Mouse (Mus musculus): Measurements from ENCODE around the gene Fbxw8. TPM values are rescaled to one million over a fixed set of nuclear protein-coding genes. Genes with fewer than 3 reads are reported as not detected.

The Fbxw8 gene
- polyA plus RNA-seq, 1 experiment, result 19.6 TPM

- peaks cover 3% of the 10 kb centered on the region; the same call in 1 of the 2 replicates for H3K36me3 ChIP-seq (ENCODE audit: control insufficient read depth, insufficient read depth, low read length)
Observed at GRCm38 (mm10) chr5:118143211-118144026, 11.8 kb downstream of the Fbxw8 start.

GRCm38 (mm10) chr5:118142471-118142870 lies 12.8 kb downstream of the Fbxw8 start:
- peaks cover 7% of the 10 kb centered on the region; the same call in 1 of the 2 replicates for H3K4me1 ChIP-seq (ENCODE audit: control insufficient read depth, insufficient read depth, low read length)
- H3K27ac ChIP-seq (ENCODE audit: control insufficient read depth, insufficient read depth, low read depth, low read length), result no peak overlapping the region
- peaks cover 3% of the 10 kb centered on the region; the same call in 1 of the 2 replicates for H3K36me3 ChIP-seq (ENCODE audit: control insufficient read depth, insufficient read depth, low read length)
- H3K4me3 ChIP-seq (ENCODE audit: control insufficient read depth, low read depth, low read length), result no peak overlapping the region
- TF ChIP-seq POLR2A (IDR thresholded peaks at IDR 0.05; ENCODE audit: control insufficient read depth, low read depth, low read length) (no peak), CTCF (IDR thresholded peaks at IDR 0.05; ENCODE audit: control insufficient read depth, insufficient read depth, insufficient replicate concordance, low read depth, low read length) (no peak)
- no peaks in the 10 kb centered on the region for H3K27me3 ChIP-seq (ENCODE audit: control insufficient read depth, insufficient read depth, low read length)

More at GRCm38 (mm10) chr5:118143211-118144026, 11.8 kb downstream of the Fbxw8 start:
- H3K4me1 ChIP-seq (ENCODE audit: control insufficient read depth, insufficient read depth, low read length), result peaks cover 7% of the 10 kb centered on the region; the same call in 1 of the 2 replicates
- no peaks in the 10 kb centered on the region for H3K27me3 ChIP-seq (ENCODE audit: control insufficient read depth, insufficient read depth, low read length)
- H3K4me3 ChIP-seq (ENCODE audit: control insufficient read depth, low read depth, low read length), result no peak overlapping the region
- TF ChIP-seq POLR2A (IDR thresholded peaks at IDR 0.05; ENCODE audit: control insufficient read depth, low read depth, low read length) (no peak), CTCF (IDR thresholded peaks at IDR 0.05; ENCODE audit: control insufficient read depth, insufficient read depth, insufficient replicate concordance, low read depth, low read length) (no peak)
- H3K27ac ChIP-seq (ENCODE audit: control insufficient read depth, insufficient read depth, low read depth, low read length), result peak overlapping the region; percentile 51

GRCm38 (mm10) chr5:118139630-118140029 lies 15.6 kb downstream of the Fbxw8 start:
- Histone ChIP-seq H3K4me3 (ENCODE audit: control insufficient read depth, low read depth, low read length) (no peak overlapping the region), H3K4me1 (ENCODE audit: control insufficient read depth, insufficient read depth, low read length) (peaks cover 4% of the 10 kb centered on the region; the same call in 1 of the 2 replicates), H3K36me3 (ENCODE audit: control insufficient read depth, insufficient read depth, low read length) (peaks cover 3% of the 10 kb centered on the region; the same call in 1 of the 2 replicates), H3K27ac (ENCODE audit: control insufficient read depth, insufficient read depth, low read depth, low read length) (no peak overlapping the region), H3K27me3 (ENCODE audit: control insufficient read depth, insufficient read depth, low read length) (no peaks in the 10 kb centered on the region)
- no peak for TF ChIP-seq CTCF (IDR thresholded peaks at IDR 0.05; ENCODE audit: control insufficient read depth, insufficient read depth, insufficient replicate concordance, low read depth, low read length)
- TF ChIP-seq POLR2A (IDR thresholded peaks at IDR 0.05; ENCODE audit: control insufficient read depth, low read depth, low read length), result no peak

- Histone ChIP-seq H3K36me3 (ENCODE audit: control insufficient read depth, insufficient read depth, low read length) (no peaks in the 10 kb centered on the region), H3K4me1 (ENCODE audit: control insufficient read depth, insufficient read depth, low read length) (no peaks in the 10 kb centered on the region; the same call in 1 of the 2 replicates), H3K27ac (ENCODE audit: control insufficient read depth, insufficient read depth, low read depth, low read length) (no peak overlapping the region), H3K27me3 (ENCODE audit: control insufficient read depth, insufficient read depth, low read length) (no peaks in the 10 kb centered on the region), H3K4me3 (ENCODE audit: control insufficient read depth, low read depth, low read length) (no peak overlapping the region)
- no peak for TF ChIP-seq POLR2A (IDR thresholded peaks at IDR 0.05; ENCODE audit: control insufficient read depth, low read depth, low read length)
- no peak for TF ChIP-seq CTCF (IDR thresholded peaks at IDR 0.05; ENCODE audit: control insufficient read depth, insufficient read depth, insufficient replicate concordance, low read depth, low read length)
Observed at GRCm38 (mm10) chr5:118136391-118136790, 18.9 kb downstream of the Fbxw8 start.

GRCm38 (mm10) chr5:118128651-118129050 lies 26.6 kb downstream of the Fbxw8 start:
- TF ChIP-seq POLR2A (IDR thresholded peaks at IDR 0.05; ENCODE audit: control insufficient read depth, low read depth, low read length), result no peak
- no peak for TF ChIP-seq CTCF (IDR thresholded peaks at IDR 0.05; ENCODE audit: control insufficient read depth, insufficient read depth, insufficient replicate concordance, low read depth, low read length)
- H3K4me1 ChIP-seq (ENCODE audit: control insufficient read depth, insufficient read depth, low read length), result no peaks in the 10 kb centered on the region
- H3K27ac ChIP-seq (ENCODE audit: control insufficient read depth, insufficient read depth, low read depth, low read length), result no peak overlapping the region
- H3K4me3 ChIP-seq (ENCODE audit: control insufficient read depth, low read depth, low read length), result no peak overlapping the region
- H3K36me3 ChIP-seq (ENCODE audit: control insufficient read depth, insufficient read depth, low read length), result no peaks in the 10 kb centered on the region; the same call in 1 of the 2 replicates
- no peaks in the 10 kb centered on the region for H3K27me3 ChIP-seq (ENCODE audit: control insufficient read depth, insufficient read depth, low read length)

- TF ChIP-seq POLR2A (IDR thresholded peaks at IDR 0.05; ENCODE audit: control insufficient read depth, low read depth, low read length), result no peak
- Histone ChIP-seq H3K27ac (ENCODE audit: control insufficient read depth, insufficient read depth, low read depth, low read length) (no peak overlapping the region), H3K36me3 (ENCODE audit: control insufficient read depth, insufficient read depth, low read length) (no peaks in the 10 kb centered on the region; the same call in 1 of the 2 replicates), H3K27me3 (ENCODE audit: control insufficient read depth, insufficient read depth, low read length) (no peaks in the 10 kb centered on the region), H3K4me3 (ENCODE audit: control insufficient read depth, low read depth, low read length) (no peak overlapping the region), H3K4me1 (ENCODE audit: control insufficient read depth, insufficient read depth, low read length) (no peaks in the 10 kb centered on the region)
Observed at GRCm38 (mm10) chr5:118128208-118128607, 27.1 kb downstream of the Fbxw8 start.

- no peak overlapping the region for H3K4me3 ChIP-seq (ENCODE audit: control insufficient read depth, low read depth, low read length)
- no peaks in the 10 kb centered on the region for H3K4me1 ChIP-seq (ENCODE audit: control insufficient read depth, insufficient read depth, low read length)
- H3K27me3 ChIP-seq (ENCODE audit: control insufficient read depth, insufficient read depth, low read length), result no peaks in the 10 kb centered on the region
- TF ChIP-seq CTCF (IDR thresholded peaks at IDR 0.05; ENCODE audit: control insufficient read depth, insufficient read depth, insufficient replicate concordance, low read depth, low read length) (no peak), POLR2A (IDR thresholded peaks at IDR 0.05; ENCODE audit: control insufficient read depth, low read depth, low read length) (no peak)
- H3K36me3 ChIP-seq (ENCODE audit: control insufficient read depth, insufficient read depth, low read length), result no peaks in the 10 kb centered on the region; the same call in 1 of the 2 replicates
- H3K27ac ChIP-seq (ENCODE audit: control insufficient read depth, insufficient read depth, low read depth, low read length), result no peak overlapping the region
Observed at GRCm38 (mm10) chr5:118126671-118127070, 28.6 kb downstream of the Fbxw8 start.
